Mouse (Mus musculus) erythroblast, embryonic 14.5 days (primary cell): ENCODE results near the gene Ccdc158.

Experiments
- GATA1 ChIP-seq: IDR thresholded peaks from 2 replicates; pipeline ENCODE4 v1.6.1; 2012; ENCODE audit warnings: low read length, inconsistent platforms, mixed read lengths
- TAL1 ChIP-seq: IDR thresholded peaks from 3 replicates; pipeline ENCODE4 v1.6.1; 2012; ENCODE audit warnings: low read length, inconsistent platforms, mixed read lengths

DNA sequence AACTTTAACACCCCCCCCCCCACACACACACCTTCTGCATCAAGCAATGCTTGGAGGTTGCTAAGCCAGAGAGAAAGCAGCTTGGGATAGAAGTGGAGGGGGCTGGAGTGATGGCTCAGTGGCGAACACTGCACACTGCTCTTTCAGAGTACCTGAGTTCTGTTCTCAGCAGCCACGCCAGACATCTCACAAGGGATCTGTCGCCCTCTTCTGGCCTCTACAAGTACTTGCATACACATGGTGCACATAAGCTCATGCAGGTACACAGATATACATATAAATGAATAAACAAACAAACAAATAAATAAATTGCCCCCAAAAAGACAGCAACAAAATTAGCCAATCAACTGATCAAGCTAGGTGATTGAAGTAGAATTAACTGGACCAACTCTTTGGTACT is 18.7 kb upstream of the Ccdc158 start:
- TF ChIP-seq GATA1 (no peak), TAL1 (no peak)
